Mouse (Mus musculus) fat pad, adult 2 months (tissue): ENCODE measurements around the gene Tatdn3.

Source experiments
- DNase-seq: peaks from one replicate; pipeline ENCODE4 v3.0.0-alpha.2; 2011; ENCODE audit warnings: low read depth, low spot score; ENCODE audit errors: extremely low read depth

Tatdn3 gene

DNA sequence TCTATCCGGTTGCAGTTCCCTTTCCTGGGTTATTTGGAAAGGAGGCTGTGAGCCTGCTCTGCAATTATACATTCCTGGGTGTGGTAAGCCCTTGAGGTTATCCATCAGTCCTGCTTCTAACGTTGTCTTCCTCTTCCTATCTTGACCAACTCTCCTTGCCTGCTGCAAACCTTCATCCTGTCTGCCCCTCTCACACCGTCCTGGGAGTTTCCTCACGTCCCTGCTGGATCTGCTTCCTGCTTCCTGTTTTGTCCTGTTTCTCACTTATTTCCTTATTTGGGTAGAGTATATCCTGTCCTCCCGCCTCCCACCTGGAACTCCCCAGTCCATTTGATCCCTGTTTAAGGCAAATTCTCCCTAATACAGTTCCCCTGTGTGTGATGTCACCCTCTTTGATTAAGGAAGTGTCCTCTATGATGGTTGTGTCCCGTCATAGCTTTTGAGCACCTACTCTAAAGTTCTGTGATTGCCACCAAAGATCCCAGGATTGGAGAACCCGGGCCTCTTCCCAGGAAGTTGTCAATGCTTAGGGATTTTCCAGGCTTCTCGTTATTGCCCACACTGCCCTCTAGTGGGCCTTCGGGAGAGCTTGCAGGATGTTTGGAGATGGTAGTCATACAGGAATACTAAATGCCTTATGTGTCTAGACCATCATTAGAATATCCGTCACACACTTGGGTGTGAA lies 12.6 kb upstream of the Tatdn3 start:
- no peak for DNase-seq

DNA sequence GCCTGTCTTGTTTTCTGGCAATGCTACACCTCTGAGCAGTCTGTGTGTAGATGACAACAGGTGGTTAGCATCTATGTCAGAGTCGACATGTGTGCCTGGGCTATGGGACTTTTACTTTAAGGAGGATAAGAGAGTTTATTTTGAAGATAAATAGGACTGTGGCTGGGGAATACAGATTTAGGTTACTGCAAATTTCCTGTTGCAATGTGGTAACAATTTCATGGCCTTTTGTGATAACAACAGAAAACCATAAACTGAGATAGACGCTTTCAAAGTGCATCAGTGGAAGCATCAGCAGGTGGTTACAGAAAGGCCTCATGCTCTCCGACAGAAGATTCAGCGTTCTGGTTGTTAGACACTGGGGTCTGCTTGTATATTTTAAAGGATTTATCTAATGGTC lies 10.8 kb upstream of the Tatdn3 start:
- DNase-seq: no peak

DNA sequence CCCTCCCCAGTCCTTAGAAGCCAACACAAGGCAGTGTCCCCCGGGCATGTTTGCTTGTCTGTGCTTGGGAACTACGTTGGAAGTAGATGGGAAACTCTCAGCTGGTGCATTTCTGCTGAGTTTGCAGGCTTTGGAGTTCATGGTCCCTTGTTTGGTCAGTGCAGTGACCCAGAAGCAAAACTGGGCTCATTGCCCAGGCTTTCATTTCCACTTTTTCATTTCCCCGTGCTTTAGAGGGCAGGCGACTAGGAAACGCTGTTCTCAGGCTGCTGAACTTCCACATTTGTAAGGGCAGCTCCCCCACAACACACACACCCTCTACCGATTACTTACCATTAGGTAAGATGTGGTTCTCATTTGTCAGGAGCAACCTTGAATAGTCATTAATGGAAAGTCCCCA lies 10.3 kb upstream of the Tatdn3 start:
- no peak for DNase-seq

DNA sequence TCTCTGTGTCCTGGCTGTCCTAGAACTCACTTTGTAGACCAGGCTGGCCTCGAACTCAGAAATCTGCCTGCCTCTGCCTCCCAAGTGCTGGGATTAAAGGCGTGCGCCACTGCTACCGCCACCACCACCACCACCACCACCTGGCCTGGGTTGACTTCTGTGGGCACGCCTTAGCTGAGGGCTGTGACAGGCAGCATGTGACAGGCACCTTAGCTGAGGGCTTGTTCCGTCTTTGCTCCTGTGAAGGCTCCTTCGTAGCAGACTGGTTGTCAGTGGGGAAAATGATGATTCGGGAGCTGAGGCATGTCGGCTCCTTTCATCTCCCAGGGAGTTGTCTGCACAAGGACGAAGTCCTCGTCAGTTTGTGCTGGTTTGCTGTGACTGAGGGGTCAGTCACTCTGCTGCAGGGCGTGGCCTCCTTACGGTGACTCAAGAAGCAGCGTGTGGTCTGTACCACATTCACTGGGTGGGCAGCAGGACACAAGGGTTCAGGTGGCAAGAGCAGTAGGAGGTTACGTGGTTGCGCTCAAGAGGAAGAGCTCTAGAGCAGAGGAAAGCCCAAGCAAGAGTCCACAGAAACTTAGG lies 9.7 kb upstream of the Tatdn3 start:
- no peak for DNase-seq

DNA sequence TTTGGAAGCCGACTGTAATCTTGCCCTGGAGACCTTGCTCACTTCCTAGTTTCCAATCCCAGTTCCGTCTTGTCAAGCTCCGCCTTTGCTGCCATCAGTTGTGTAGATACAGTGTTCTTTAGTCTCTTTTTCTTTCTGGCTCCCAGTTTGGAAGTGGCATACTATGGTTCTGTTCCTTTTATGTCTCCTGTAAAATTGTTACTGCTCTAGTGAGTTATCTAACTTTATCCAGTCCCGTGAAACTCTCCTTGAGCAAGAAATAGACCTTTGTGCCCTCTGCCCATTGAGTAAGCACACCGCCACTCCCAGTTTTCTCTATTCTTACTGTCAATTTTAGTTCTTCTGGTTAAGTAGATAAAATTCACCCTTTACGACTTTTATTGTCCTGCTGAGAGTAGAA lies 8.9 kb upstream of the Tatdn3 start:
- DNase-seq: no peak

DNA sequence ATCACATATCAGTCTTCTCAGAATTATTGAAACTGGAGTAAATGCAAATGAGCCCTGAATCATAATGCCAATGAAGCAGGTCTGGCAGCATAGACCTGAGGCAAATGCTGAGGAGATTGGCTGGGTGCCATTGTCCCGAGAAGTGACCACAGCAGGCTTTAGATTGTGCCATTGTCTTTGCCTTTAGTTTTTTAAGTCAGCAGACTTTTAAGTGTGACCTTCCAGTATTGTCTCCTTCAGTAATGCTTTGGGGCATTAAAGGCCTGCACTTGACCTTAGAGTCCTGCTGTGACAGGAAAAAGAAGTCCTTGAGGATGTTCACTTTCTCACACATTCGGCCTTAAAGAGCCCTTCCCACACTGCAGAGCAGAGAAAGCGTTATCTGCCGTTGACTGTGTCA lies 7.5 kb upstream of the Tatdn3 start:
- no peak for DNase-seq

DNA sequence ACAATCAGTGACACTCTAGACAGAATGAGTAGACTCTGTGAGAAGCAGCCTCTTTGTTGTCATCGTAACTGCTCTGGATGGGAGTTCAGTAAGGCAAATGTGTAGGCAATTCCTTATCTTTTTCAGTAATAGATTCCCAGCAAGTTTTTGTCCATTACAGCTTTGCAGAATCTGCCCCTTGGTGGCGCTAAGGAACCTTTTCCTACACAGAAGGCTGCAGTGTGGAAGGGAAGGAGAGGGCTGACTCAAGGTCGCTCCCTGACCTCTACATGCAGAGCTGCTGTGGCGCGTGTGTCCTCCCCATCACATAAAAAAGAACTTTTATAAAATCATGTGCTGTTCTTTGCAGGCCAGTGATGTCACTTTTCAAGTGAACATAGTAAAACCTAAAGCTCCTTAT lies 5.6 kb upstream of the Tatdn3 start:
- no peak for DNase-seq

DNA sequence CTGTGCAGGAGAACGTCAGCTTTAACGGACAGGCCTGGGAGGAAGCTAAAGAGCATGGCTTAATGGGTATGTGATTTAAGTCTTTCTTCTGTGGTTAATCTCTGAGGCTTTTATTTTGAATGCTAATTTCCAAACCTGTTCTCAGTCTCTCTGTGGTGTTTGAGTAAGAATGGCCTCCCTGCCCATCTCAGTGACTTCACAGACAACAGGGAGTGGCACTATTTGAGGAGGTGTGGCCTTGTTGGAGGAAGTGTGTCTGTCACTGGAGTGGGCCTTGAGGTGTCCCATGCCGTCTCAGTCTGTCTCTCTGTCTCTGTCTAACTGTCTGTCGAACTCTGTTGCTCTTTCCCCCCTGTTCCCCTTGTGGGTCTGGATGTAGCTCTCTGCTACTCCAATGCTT lies 2.5 kb upstream of the Tatdn3 start:
- no peak for DNase-seq

DNA sequence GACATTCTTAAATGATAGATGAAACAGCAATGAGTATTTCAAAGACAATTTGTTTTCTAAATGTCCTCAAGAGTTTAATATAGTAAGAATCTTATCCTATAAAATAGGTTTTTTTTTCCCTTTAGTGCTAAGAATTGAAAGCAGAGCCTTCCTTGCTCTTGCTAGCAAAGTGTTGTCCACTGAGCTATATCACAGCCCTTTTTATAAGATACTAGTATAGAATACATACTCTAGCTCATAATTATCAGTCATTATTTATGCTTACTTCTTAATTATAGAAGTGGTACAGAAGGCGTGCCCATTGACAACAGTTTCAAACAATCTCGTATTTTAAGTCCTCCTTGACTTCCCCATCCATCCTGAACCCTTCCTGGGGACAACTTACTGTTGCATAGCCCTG lies 1.8 kb upstream of the Tatdn3 start:
- no peak for DNase-seq

DNA sequence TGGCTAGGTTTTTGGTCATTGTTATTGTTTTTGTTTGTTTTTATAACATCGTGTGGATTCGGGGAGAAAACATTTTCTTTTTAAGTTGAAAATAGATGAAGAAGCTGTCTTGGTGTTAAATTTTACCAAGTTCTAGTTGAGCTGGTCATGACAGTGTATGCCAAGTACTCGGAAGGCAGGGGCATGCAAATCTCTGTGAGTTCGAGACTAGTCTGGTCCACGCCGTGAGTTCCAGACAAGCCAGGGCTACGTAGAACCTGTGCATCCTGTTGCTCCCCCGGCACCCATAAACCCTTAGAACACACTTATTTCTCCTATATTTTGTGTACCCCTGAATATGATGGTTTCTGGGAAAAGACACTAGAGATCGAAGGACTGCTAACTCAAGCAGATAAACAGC lies 968 bp upstream of the Tatdn3 start:
- DNase-seq: no peak

DNA sequence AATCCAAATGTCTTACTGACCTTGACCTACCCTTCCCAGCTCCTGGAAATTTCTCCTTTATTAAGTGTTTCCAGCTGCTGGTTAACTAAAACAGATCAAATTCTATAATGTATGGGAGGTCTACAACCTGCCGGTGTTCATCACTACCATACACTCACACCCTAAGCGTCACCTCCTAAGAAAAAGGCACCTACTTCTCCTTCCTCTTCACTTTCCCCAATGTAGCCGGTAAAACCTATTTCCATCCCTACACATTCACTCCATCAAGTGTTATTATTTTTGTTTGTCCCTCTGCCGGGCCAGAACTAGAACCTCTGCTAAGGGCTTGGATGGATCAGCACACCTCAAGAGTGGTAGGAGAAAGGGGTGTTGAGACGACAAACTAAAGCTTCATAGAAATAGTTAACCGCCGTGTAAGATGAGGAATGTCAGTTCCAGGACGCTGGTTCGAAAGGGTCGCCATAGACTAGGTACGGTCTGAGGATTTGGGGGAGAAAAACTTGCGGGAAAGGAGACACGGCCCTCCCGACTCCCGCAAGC lies 421 bp downstream of the Tatdn3 start:
- no peak for DNase-seq

DNA sequence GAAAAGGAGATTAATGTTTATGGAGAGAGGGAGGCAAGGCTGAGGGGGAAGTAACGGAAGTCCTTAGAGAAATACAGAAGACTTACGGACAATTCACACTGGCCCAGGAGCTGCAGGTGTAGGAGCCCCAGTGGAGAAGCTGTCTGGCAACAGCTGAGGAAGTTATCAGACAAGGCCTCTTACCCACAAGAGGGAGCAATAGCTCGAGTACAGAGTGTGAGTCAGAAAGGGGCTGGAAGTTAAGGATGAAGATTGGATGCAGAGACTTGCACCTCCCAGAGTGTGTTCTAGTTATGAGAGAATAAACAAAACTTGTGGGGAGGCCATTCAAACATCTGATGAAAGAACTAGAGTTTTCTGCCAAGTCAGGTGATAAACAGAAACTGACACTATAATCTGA lies 5.3 kb downstream of the Tatdn3 start:
- DNase-seq: no peak

DNA sequence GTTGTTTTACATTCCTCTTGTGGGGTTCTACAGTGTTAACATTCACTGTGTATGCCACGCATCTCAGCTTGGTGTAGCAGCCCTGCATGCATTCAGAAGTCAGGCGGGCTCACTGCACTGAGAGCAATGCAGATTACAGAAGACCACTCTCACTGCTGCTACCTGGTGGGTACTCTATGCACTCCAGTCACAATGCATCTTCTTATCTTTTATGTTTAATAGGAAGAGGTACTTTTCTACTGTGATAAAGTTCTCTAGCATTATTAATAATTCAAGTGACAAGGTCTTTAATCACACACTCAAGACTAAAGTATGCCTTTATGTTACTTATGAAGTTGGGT lies 7.2 kb downstream of the Tatdn3 start:
- DNase-seq: no peak

DNA sequence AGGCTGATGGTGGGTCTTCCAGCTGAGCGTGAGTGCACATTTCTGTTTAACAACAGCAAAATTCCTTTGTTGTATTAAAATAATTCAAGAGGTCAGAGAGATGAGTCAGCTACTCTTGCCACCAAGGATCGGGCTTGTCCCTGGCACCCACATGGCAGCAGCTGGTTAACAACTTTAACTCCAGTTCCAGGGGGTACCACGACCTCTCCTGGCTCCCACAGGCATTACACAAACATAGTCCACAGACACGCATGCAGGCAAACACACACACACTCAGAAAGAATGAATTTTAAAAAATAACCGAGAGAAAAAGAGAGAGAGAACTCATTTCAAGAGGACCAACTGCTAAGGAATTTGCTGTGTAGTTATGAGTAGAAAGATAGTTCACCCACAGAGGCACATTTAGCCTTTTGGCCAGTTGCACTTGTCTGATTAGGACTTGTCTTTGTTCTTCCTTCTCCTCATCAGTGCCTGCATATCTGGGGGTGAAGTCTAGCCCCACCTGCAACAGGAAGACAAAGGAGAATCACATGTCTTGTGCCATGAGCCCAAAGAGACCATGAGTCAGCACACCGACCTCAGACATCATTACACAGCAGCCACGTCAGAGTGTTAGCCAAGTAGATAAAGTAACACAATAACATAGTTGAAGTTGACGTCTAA lies 7.7 kb downstream of the Tatdn3 start:
- DNase-seq: no peak

DNA sequence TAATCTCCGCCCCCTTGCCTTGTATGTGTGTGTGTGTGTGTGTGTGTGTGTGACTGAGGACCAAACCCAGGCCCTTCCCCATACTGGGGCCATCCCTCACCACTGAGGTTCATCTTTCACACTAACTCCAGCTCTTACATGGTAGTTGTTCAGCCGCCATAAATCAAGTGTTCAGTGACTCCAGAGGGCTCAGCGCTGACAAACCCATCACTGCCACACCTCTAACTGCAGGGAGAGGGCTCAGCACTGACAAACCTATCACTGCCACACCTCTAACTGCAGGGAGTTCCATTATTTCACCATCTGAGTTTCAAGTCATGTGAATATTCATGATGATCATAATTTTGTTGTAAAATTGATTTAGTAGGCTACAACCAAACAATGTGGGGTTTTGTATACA lies 9.2 kb downstream of the Tatdn3 start:
- no peak for DNase-seq

DNA sequence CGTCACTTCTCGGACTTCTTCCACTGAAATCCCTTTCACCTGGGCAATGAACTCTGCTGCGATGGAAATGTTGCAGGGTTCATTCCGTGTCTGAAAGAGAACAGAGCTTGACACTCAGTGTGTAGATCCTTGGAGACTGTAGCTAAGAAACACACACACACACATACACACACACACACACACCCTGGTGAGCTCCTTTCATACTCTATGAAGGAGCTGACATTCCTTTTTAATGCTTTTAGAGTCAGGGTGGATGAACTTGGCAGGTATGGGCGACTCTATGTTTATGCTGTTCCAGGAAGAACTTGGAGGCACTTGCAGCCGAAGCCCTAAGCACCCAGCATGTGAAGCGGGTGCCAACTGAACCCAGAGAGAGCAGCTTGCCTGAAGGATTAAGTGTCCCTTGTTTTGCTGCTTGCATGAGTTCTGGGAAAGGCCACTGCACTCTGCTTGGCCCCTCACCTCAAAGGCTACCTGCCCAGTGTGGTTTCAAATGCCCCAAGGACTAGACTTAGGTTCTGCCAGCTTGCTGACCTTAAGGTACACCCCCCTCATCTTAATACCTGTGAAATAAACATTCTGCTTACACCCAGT lies 16.4 kb downstream of the Tatdn3 start:
- peak; percentile 95 for DNase-seq

DNA sequence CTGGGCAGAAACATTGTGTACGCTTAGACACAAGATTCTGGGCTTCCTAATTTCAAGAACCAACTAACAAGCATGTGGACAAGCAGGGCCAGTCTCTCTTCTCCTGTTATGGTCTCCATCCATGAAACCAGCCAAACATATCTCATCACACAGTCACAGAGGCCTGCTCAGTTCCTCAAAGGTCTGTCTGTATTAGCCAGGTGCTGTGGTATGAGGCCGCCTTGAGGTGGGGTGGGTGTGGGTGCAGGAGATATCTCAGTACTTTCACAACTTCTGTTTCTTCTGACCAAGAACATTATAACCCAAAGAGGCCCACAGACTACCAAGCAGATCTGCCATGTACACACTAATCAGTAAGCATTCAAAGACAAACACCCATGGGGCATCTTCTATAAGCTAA lies 17.5 kb downstream of the Tatdn3 start:
- DNase-seq: no peak

DNA sequence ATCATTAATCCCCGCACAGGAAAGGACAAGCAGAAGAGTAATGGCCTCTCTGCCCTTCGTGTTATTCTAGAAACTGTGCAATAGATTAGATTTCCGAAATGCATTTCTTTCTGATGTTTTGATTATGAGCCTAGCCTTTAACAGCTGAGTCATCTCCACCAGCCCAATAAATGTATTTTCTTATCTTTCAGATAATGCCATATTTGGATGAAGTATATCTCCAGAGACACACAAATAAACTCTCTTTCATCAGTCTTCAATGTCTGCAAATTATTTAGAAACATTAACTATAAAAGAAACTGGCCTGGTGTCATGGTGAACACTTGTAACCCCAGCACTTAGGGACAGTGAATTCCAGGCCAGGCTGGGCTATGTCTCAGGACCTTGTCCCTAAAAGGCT lies 20.0 kb downstream of the Tatdn3 start:
- DNase-seq: no peak

DNA sequence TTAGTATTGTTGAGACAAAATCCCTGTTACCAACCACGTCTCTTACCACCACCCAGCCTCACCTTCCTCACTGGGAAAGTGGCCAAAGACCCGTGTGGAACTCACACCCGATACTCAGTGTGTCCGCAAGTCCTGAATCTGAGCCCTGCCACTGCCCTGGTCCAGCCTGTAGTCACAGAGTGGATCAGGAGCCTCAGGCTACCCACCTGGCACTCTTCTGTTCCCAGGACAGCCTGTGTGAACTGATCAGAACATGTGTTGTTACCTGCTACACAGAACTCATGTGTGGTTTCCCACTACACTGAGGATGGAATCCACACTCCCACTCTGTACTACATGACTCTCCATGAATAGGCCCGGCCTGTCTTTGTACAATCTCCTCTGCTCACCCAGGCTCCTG lies 20.6 kb downstream of the Tatdn3 start:
- no peak for DNase-seq

DNA sequence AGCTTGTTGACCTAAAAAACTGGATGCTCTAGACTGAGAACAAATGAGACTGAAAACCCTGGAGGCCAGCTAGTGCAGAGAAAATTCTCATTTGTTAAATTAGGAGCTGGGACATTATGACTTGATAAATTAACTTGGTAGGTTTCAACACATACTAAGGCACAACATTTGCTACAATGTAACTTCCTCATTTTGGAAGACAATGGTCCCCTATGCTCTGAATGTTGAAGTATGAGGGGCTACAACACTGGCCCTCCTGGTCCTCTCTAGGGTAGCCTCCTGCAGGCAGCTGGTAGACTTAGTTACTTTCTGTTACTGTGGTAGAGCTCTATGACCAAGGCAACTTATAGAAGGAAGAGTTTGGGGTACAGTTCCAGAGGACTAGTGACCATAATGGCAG lies 21.4 kb downstream of the Tatdn3 start:
- no peak for DNase-seq

DNA sequence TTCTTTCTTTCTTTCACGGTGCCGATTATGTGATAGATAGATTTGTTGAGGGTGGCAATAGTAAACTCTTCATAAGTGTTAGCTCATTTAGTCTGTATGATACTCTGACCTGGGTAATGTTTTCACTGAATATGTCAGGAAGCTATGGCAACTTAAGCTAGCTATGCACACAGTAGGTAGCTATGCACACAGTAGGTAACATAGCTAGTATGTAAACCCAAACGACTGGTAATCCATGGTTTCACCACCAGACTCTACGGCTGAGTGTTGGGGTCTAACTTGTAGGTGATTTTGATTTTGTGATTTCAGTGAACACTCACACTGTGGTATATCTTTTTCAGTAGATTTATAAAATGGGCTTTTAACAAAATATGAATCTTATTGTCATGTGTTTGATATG lies 24.7 kb downstream of the Tatdn3 start:
- no peak for DNase-seq
